13 mouse cellular contexts compared by ENCODE assay signal in the genomic region with DNA sequence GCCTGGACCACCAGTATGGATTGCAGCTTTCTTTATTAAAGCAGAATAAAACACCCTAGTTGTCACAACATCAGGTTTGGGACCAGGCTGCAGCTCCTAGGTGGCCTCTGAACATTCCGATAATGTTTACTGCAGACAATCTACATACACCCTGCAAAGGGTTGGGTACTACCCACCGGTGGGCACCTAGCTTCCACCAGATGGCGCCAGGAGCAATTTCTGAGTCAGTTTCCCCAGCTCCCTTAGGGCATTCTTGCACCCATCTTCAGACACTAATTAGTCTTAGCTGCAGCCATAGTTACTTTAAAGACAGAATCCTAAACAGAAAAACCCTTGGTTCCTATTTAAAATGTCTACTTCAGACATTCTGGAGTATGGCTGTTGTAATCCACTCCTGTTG. TPM values are rescaled to one million over a fixed set of nuclear protein-coding genes. Genes with fewer than 3 reads are reported as not detected.
DNase-seq lines count a peak whose midpoint lies in the region; ATAC-seq and TF ChIP-seq lines count a peak whose summit lies in the region.
"Had no signal": no experiment of that assay in that cellular context is flagged by ENCODE, and none has a peak within 500 bp of the region (broad histone marks: within the 10 kb centered on the region; RNA-seq: fewer than 3 reads in every experiment).

No protein-coding gene starts in this region.

- TF ChIP-seq CTCF in intestine, postnatal 0 days (IDR thresholded peaks at IDR 0.05; ENCODE audit: low read depth), result peak; percentile 48
- peak; percentile 65 for TF ChIP-seq CTCF in Patski (IDR thresholded peaks at IDR 0.05)

- DNase-seq in right cerebral cortex, postnatal 14 days, result peak; percentile 33
- DNase-seq in right cerebral cortex, postnatal 36 days (ENCODE audit: low spot score in 2 of 2), result no peak
- no peak for DNase-seq in Patski (ENCODE audit: low read depth, low spot score)
- peak; percentile 24 for DNase-seq in mesoderm, embryonic 11.5 days (ENCODE audit: low read depth, low spot score)
- no peak for DNase-seq in urinary bladder, adult 18-20 months (ENCODE audit: low spot score in 2 of 2)
- DNase-seq: cerebellum, postnatal 36 days; heart, postnatal 10 days; thymus, postnatal 36 days had no signal

- no peak overlapping the region for H3K4me3 ChIP-seq in intestine, postnatal 0 days (ENCODE audit: low read depth, low read length)
- H3K4me3 ChIP-seq in intestine, embryonic 16.5 days (ENCODE audit: low read length), result no peak overlapping the region
- no peak overlapping the region for H3K4me3 ChIP-seq in hindbrain, embryonic 16.5 days (ENCODE audit: low read length)
- H3K4me3 ChIP-seq: forebrain, embryonic 15.5 days had no signal

- H3K4me2 ChIP-seq in intestine, postnatal 0 days (replicated peaks; ENCODE audit: low read depth), result no peak overlapping the region
- H3K4me2 ChIP-seq in intestine, embryonic 16.5 days (ENCODE audit: low read depth, low read length), result no peak overlapping the region
- no peak overlapping the region for H3K4me2 ChIP-seq in hindbrain, embryonic 16.5 days (ENCODE audit: low read length)
- H3K4me2 ChIP-seq: forebrain, embryonic 15.5 days had no signal

- CTCF ChIA-PET in Patski (lab: Charles Lee), result interaction anchor here (0.9 to 2.3 kb wide), 2 partner anchors 13 to 15 kb away, joined by 3 to 11 read pairs; no protein-coding TSS in a partner anchor

- H3K27ac ChIP-seq in intestine, postnatal 0 days (ENCODE audit: low read depth, low read length), result no peak overlapping the region
- no peak overlapping the region for H3K27ac ChIP-seq in intestine, embryonic 16.5 days (ENCODE audit: low read length)
- no peak overlapping the region for H3K27ac ChIP-seq in hindbrain, embryonic 16.5 days (ENCODE audit: low read depth, low read length)
- H3K27ac ChIP-seq: forebrain, embryonic 15.5 days had no signal

- no peaks in the 10 kb centered on the region for H3K36me3 ChIP-seq in intestine, postnatal 0 days (ENCODE audit: control insufficient read depth, insufficient read depth)
- H3K36me3 ChIP-seq in intestine, embryonic 16.5 days (ENCODE audit: control insufficient read depth, insufficient read depth, low read length), result no peaks in the 10 kb centered on the region
- no peaks in the 10 kb centered on the region for H3K36me3 ChIP-seq in hindbrain, embryonic 16.5 days (ENCODE audit: control insufficient read depth, insufficient read depth, low read length)
- H3K36me3 ChIP-seq: forebrain, embryonic 15.5 days had no signal

- no peak overlapping the region for H3K9ac ChIP-seq in intestine, postnatal 0 days (ENCODE audit: low read depth, low read length)
- no peak overlapping the region for H3K9ac ChIP-seq in intestine, embryonic 16.5 days (ENCODE audit: low read depth, low read length)
- H3K9ac ChIP-seq in hindbrain, embryonic 16.5 days (ENCODE audit: low read depth, low read length), result no peak overlapping the region
- H3K9ac ChIP-seq: forebrain, embryonic 15.5 days had no signal

- POLR2A ChIA-PET in Patski (lab: Charles Lee), result no interaction called here

- in situ Hi-C loops in Patski (cut with MboI; ENCODE audit: low pct_unique_long_range_greater_than_20kb), result no loop called here

- H3K27me3 ChIP-seq in intestine, postnatal 0 days (replicated peaks; ENCODE audit: control insufficient read depth, insufficient read depth, low read length), result no peaks in the 10 kb centered on the region
- H3K27me3 ChIP-seq in intestine, embryonic 16.5 days (replicated peaks; ENCODE audit: control insufficient read depth, insufficient read depth, low read length), result no peaks in the 10 kb centered on the region
- H3K27me3 ChIP-seq in Patski, result no peaks in the 10 kb centered on the region
- H3K27me3 ChIP-seq in hindbrain, embryonic 16.5 days (replicated peaks; ENCODE audit: control insufficient read depth, insufficient read depth, low read length), result no peaks in the 10 kb centered on the region
- H3K27me3 ChIP-seq: forebrain, embryonic 15.5 days had no signal

- WGBS in intestine, postnatal 0 days, result 17% methylated on average over 3 of the region's 3 CpGs
- 25% methylated on average over 3 of the region's 3 CpGs for whole genome bisulfite sequencing in intestine, embryonic 16.5 days
- 29% methylated on average over 3 of the region's 3 CpGs for WGBS in hindbrain, embryonic 16.5 days

- H3K4me1 ChIP-seq in intestine, postnatal 0 days (replicated peaks; ENCODE audit: control insufficient read depth, insufficient read depth, low read length), result no peaks in the 10 kb centered on the region
- H3K4me1 ChIP-seq in intestine, embryonic 16.5 days (ENCODE audit: control insufficient read depth, insufficient read depth, low read length), result no peaks in the 10 kb centered on the region
- no peaks in the 10 kb centered on the region for H3K4me1 ChIP-seq in hindbrain, embryonic 16.5 days (ENCODE audit: control insufficient read depth, insufficient read depth, low read depth, low read length)
- H3K4me1 ChIP-seq: forebrain, embryonic 15.5 days had no signal

- no peak for ATAC-seq in intestine, postnatal 0 days
- ATAC-seq in intestine, embryonic 16.5 days, result no peak
- no peak for ATAC-seq in Patski
- no peak for ATAC-seq in hindbrain, embryonic 16.5 days
- ATAC-seq: forebrain, embryonic 15.5 days had no signal

- H3K9me3 ChIP-seq in intestine, postnatal 0 days (ENCODE audit: control insufficient read depth), result no peaks in the 10 kb centered on the region
- H3K9me3 ChIP-seq in intestine, embryonic 16.5 days (ENCODE audit: control insufficient read depth, low read length), result no peaks in the 10 kb centered on the region
- H3K9me3 ChIP-seq in hindbrain, embryonic 16.5 days (ENCODE audit: control insufficient read depth, low read length), result no peaks in the 10 kb centered on the region
- H3K9me3 ChIP-seq: forebrain, embryonic 15.5 days had no signal

RNA-seq across cellular contexts. Expression of a gene that starts 4.8 kb away (rescaled TPM):
- not detected in 2 replicates for polyA plus RNA-seq in intestine, postnatal 0 days (2015; fragmentation: Nextera tagmentation; extraction: Ambion mirVana)
- not detected in 2 replicates for polyA plus RNA-seq in intestine, embryonic 16.5 days (2015; fragmentation: Nextera tagmentation; extraction: Ambion mirVana)
- 0.14 TPM for polyA plus RNA-seq in Patski (2021)
- not detected in 2 replicates for polyA plus RNA-seq in hindbrain, embryonic 16.5 days (2015; fragmentation: Nextera tagmentation; extraction: Ambion mirVana)
- polyA plus RNA-seq: forebrain, embryonic 15.5 days; liver, embryonic 16.5 days had no signal

RNA-seq across cellular contexts. Expression of a gene that starts 37.0 kb away (rescaled TPM):
- polyA plus RNA-seq in intestine, postnatal 0 days (2015; fragmentation: Nextera tagmentation; extraction: Ambion mirVana), result 0.47 TPM in 1 of 2 replicates, not detected in the other
- polyA plus RNA-seq in intestine, embryonic 16.5 days (2015; fragmentation: Nextera tagmentation; extraction: Ambion mirVana), result 1.5 and 1.7 TPM in 2 replicates
- polyA plus RNA-seq in Patski (2021), result 0.23 TPM
- polyA plus RNA-seq in hindbrain, embryonic 16.5 days (2015; fragmentation: Nextera tagmentation; extraction: Ambion mirVana), result 6.1 and 6.9 TPM in 2 replicates
- polyA plus RNA-seq: liver, embryonic 16.5 days had no signal

RNA-seq across cellular contexts. Expression of a gene that starts 54.4 kb away (rescaled TPM):
- polyA plus RNA-seq in intestine, postnatal 0 days (2015; fragmentation: Nextera tagmentation; extraction: Ambion mirVana), result 2.3 and 2.8 TPM in 2 replicates
- polyA plus RNA-seq in intestine, embryonic 16.5 days (2015; fragmentation: Nextera tagmentation; extraction: Ambion mirVana), result 4.8 and 5.7 TPM in 2 replicates
- 3.6 TPM for polyA plus RNA-seq in Patski (2021)
- 12.1 and 12.6 TPM in 2 replicates for polyA plus RNA-seq in hindbrain, embryonic 16.5 days (2015; fragmentation: Nextera tagmentation; extraction: Ambion mirVana)

Comparison
In these comparisons a context has a peak if more than half of its experiments do, and no peak if none do; other contexts are left out.
1. DNase-seq: peak in right cerebral cortex, postnatal 14 days (single experiment) and mesoderm, embryonic 11.5 days (single experiment); none in right cerebral cortex, postnatal 36 days (0 of 2), Patski (single experiment) and urinary bladder, adult 18-20 months (0 of 2).